Mouse (Mus musculus) neural tube, embryonic 15.5 days (tissue): Measurements from ENCODE around the gene Hspa12a. TPM values are rescaled to one million over a fixed set of nuclear protein-coding genes. Genes with fewer than 3 reads are reported as not detected.
A peak's percentile ranks its signal among the peaks of the same experiment; 100 is the strongest.

ENCODE experiments used
- ATAC-seq: fragments of 200-750 bp; cut with Nextera tagmentation; 2 replicates; pipeline ENCODE4 v1.8.0; 2017; ENCODE audit warnings: mild to moderate bottlenecking, moderate TSS enrichment, moderate library complexity; ENCODE audit not compliant: low FRiP score
- H3K27ac ChIP-seq: fragments of 300-500 bp; sonication (generic); replicated peaks from 2 replicates; pipeline ENCODE4 v1.5.1; 2015; ENCODE audit warnings: mild to moderate bottlenecking, inconsistent platforms
- H3K27me3 ChIP-seq: fragments of 300-500 bp; sonication (generic); replicated peaks from 2 replicates; pipeline ENCODE4 v1.6.1; 2015; ENCODE audit warnings: inconsistent platforms
- H3K36me3 ChIP-seq: fragments of 300-500 bp; sonication (generic); 2 replicates; pipeline ENCODE4 v1.6.1; 2015; ENCODE audit warnings: inconsistent platforms
- H3K4me1 ChIP-seq: fragments of 300-500 bp; sonication (generic); 2 replicates; pipeline ENCODE4 v1.6.1; 2015; ENCODE audit warnings: inconsistent platforms
- H3K4me2 ChIP-seq: fragments of 300-500 bp; sonication (generic); 2 replicates; pipeline ENCODE4 v1.6.1; 2015; ENCODE audit warnings: inconsistent platforms, mild to moderate bottlenecking, moderate library complexity
- H3K4me3 ChIP-seq: fragments of 300-500 bp; sonication (generic); replicated peaks from 2 replicates; pipeline ENCODE4 v1.5.1; 2015; ENCODE audit warnings: mild to moderate bottlenecking, inconsistent platforms
- H3K9ac ChIP-seq: fragments of 300-500 bp; sonication (generic); replicated peaks from 2 replicates; pipeline ENCODE4 v1.6.1; 2015; ENCODE audit warnings: mild to moderate bottlenecking, inconsistent platforms
- H3K9me3 ChIP-seq: fragments of 300-500 bp; sonication (generic); replicated peaks from 2 replicates; pipeline ENCODE4 v1.6.1; 2016; ENCODE audit warnings: inconsistent platforms
- WGBS: fragments of 180-500 bp; shearing (Covaris S2); methylation state at CpG from one replicate; pipeline ENCODE4 v1.1.7; 2015; ENCODE audit warnings: mixed read lengths; 5-methylcytosine and 5-hydroxymethylcytosine counted together
- polyA plus RNA-seq: library from polyadenylated mRNA; unstranded; fragments of >200 nt; fragmentation: Nextera tagmentation; extraction: Ambion mirVana; gene quantifications from 2 replicates; pipeline ENCODE4 v1.2.1, GENCODE M21; 2015

The Hspa12a gene
- polyA plus RNA-seq = 67.8 and 72.7 TPM in 2 replicates

DNA sequence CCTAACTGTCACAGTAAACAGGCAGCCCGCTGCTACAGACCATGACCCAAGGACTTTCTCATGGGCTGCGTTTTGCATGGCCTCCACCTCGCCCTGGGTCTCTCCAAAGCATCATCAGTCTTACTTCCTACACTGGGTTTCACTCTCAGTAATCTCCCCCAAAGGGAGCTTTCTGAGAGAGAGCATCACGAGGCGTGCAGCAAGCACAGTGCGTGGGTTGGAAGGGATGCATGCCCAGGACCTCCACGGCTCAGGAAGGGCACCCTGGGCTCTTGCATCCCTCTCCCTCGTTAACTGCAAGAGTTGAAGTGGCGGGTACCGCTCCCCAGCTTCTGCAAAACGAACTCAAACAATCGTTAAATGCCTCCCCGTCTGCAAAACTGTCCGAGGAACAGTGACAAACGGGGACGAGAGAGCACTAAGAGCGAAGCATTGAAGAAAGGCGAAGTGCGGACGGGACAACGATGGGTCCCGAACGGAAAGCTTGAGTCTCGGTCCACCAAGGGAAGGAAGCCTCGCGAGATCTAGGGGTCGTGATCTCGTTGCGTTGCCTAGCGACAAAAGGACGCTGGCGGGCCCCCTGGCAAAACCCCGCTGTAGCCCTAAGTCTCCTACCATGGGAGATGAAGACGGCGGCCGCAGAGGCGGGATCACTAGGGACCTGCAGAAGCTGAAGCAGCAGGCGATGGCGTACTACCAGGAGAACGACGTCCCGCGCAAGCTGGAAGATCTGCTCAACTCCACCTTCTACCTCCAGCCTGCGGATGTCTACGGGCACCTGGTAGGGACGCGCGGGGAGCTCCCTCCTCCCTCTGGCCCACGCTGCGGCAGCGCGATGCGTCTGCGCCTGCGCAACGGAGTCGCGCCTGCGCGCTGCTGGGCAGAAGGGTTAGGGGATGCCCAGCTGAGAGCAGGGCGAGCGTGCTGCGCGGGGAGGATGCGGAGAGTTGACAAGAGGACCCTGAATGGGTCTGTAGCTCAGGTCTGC lies at the start of gene Hspa12a, which contains the start of gene Eno4:
TSS of gene Hspa12a (minus strand) at position 814 of the 988 bp plus-strand sequence.
TSS of gene Eno4 (plus strand) at position 585 of the 988 bp plus-strand sequence.
- Histone ChIP-seq H3K4me2 (peak within 1 kb of the TSS; percentile 93), H3K9ac (peak within 1 kb of the TSS; percentile 71), H3K4me1 (peaks cover 14% of the 10 kb centered on the region), H3K9me3 (no peaks in the 10 kb centered on the region), H3K27ac (peak within 1 kb of the TSS; percentile 81), H3K4me3 (peak within 1 kb of the TSS; percentile 79), H3K27me3 (peaks cover 31% of the 10 kb centered on the region), H3K36me3 (no peaks in the 10 kb centered on the region)
- peak; percentile 99 for ATAC-seq
- under 1% methylated on average over 65 of the region's 65 CpGs for WGBS

GRCm38 (mm10) chr19:58981571-58981970 lies 38.1 kb upstream of the Hspa12a start:
- peaks cover 34% of the 10 kb centered on the region for H3K27me3 ChIP-seq
- no peak for ATAC-seq

DNA sequence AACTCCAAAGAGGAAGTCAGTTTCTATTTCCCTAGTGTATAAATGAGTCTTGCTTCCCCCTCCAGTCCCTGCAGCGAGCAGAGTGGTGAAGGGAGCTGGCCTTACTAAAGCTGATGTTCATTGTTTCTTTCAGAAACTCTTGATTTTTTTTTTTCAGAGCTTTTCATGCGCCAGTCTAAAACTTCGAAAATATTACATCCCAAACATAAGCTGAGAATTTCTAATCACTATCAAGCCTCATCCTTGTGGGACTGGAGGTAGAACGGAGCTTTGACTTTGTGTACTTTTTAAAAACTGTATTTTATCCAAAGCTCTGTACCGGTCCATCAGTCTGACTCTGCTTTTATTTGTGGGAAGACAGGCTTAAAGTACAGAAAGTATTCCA lies 36.6 kb upstream of the Hspa12a start:
- H3K4me1 ChIP-seq = peaks cover 25% of the 10 kb centered on the region
- H3K4me3 ChIP-seq = no peak overlapping the region

More at GRCm38 (mm10) chr19:58981571-58981970, 38.1 kb upstream of the Hspa12a start:
- Histone ChIP-seq H3K27ac (no peak overlapping the region), H3K4me1 (peaks cover 25% of the 10 kb centered on the region), H3K9me3 (no peaks in the 10 kb centered on the region), H3K4me2 (no peak overlapping the region; the same call in 1 of the 2 replicates), H3K9ac (no peak overlapping the region), H3K4me3 (no peak overlapping the region), H3K36me3 (no peaks in the 10 kb centered on the region)
- 14% methylated on average over 9 of the region's 9 CpGs for WGBS

DNA sequence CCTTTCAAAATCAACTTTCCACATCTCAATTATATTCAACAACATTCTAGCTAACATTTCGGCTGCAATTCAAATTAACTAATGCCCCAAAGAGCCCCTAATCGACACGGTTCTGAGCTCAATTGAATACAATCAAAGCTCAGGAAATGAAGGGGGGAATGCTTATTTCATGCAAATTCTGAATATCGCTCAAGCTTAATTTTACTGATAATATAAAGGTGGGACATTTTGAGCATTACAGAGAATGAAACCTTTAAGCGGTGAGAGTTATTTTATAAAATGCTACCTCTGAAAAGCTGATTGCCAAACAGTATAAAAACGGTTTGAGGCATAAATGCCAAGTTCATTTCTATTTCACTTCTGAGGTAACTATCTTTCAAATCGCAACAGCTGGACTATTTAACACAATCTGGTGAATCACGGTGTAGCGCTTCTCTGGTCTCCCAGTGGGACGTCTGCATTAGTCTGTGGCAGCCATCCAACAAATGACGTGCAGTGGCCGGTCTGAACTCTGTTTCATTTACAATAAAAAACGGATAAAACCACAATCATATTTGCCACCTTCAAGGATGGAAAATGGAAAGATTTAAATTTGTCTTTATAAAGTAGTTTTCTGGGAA lies 36.1 kb upstream of the Hspa12a start:
- no peak overlapping the region for H3K4me3 ChIP-seq
- peaks cover 6% of the 10 kb centered on the region; the same call in 1 of the 2 replicates for H3K36me3 ChIP-seq
- peaks cover 25% of the 10 kb centered on the region for H3K4me1 ChIP-seq
- 0 out of 2 replicates have a peak overlapping the region, but pooled peaks have one; percentile 41 for H3K27ac ChIP-seq
- 22% methylated on average over 13 of the region's 13 CpGs for WGBS
- H3K9ac ChIP-seq = no peak overlapping the region
- ATAC-seq = no peak
- peaks cover 49% of the 10 kb centered on the region for H3K27me3 ChIP-seq
- H3K9me3 ChIP-seq = no peaks in the 10 kb centered on the region
- H3K4me2 ChIP-seq = peak overlapping the region; percentile 34

More for the DNA sequence above, 36.6 kb upstream of the Hspa12a start:
- no peak for ATAC-seq
- Histone ChIP-seq H3K9ac (no peak overlapping the region), H3K27me3 (peaks cover 45% of the 10 kb centered on the region), H3K36me3 (0 out of 2 replicates have a peak, but pooled peaks cover under 1% of the 10 kb centered on the region), H3K9me3 (no peaks in the 10 kb centered on the region), H3K4me2 (peak overlapping the region; percentile 34), H3K27ac (0 out of 2 replicates have a peak overlapping the region, but pooled peaks have one; percentile 41)
- 63% methylated on average over 5 of the region's 5 CpGs for WGBS

GRCm38 (mm10) chr19:58978401-58979171 lies 35.1 kb upstream of the Hspa12a start:
- Histone ChIP-seq H3K9ac (no peak overlapping the region), H3K27ac (0 out of 2 replicates have a peak overlapping the region, but pooled peaks have one; percentile 28), H3K9me3 (no peaks in the 10 kb centered on the region), H3K36me3 (peaks cover 9% of the 10 kb centered on the region; the same call in 1 of the 2 replicates), H3K4me3 (no peak overlapping the region), H3K27me3 (peaks cover 56% of the 10 kb centered on the region), H3K4me2 (peak overlapping the region; percentile 34; the same call in 1 of the 2 replicates), H3K4me1 (peaks cover 25% of the 10 kb centered on the region)
- no peak; the same call in 1 of the 2 replicates for ATAC-seq
- 60% methylated on average over 11 of the region's 11 CpGs for WGBS

DNA sequence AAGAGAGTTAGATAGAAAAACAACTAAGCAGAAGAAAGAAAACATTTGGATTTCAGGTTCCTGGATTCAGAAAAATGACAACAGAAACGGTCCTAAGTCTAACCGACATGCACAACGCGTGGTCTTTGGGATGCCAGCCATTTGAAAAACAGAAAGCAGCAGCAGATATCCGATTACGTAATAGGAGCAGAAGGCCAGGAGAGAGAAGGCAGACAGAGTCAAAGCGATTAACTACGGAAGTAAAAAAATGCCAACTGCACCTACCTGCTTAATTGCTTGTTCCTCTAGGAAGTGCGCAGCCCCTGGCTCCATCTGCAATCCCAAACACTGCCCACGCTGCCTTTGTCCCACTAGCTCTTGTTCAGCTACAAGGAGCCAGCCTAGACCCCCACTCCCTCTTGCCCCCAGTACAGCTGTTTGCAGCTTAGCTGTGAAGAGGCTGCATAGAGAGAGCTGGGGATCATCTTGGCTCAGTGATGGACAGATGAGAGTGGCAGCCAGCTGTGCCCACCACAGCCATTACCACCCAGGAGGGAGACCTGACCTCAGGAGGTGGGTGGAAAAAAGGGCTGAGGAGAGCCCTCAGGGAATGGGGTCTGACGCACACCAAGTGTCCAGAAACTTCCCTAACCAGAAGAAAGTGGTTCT lies 31.9 kb upstream of the Hspa12a start:
- no peak for ATAC-seq
- H3K27ac ChIP-seq = no peak overlapping the region
- no peak overlapping the region for H3K4me3 ChIP-seq
- peaks cover 9% of the 10 kb centered on the region; the same call in 1 of the 2 replicates for H3K36me3 ChIP-seq
- H3K4me1 ChIP-seq = peaks cover 20% of the 10 kb centered on the region
- no peak overlapping the region for H3K4me2 ChIP-seq
- H3K27me3 ChIP-seq = peaks cover 80% of the 10 kb centered on the region
- 87% methylated on average over 11 of the region's 11 CpGs for WGBS
- H3K9me3 ChIP-seq = no peaks in the 10 kb centered on the region
- no peak overlapping the region for H3K9ac ChIP-seq

GRCm38 (mm10) chr19:58974126-58974525 lies 30.7 kb upstream of the Hspa12a start:
- Histone ChIP-seq H3K4me1 (peaks cover 11% of the 10 kb centered on the region), H3K9ac (no peak overlapping the region), H3K4me2 (no peak overlapping the region), H3K27me3 (peaks cover 85% of the 10 kb centered on the region), H3K9me3 (no peaks in the 10 kb centered on the region), H3K27ac (no peak overlapping the region), H3K4me3 (no peak overlapping the region), H3K36me3 (peaks cover 9% of the 10 kb centered on the region; the same call in 1 of the 2 replicates)
- ATAC-seq = no peak
- WGBS = 89% methylated on average over 8 of the region's 8 CpGs

DNA sequence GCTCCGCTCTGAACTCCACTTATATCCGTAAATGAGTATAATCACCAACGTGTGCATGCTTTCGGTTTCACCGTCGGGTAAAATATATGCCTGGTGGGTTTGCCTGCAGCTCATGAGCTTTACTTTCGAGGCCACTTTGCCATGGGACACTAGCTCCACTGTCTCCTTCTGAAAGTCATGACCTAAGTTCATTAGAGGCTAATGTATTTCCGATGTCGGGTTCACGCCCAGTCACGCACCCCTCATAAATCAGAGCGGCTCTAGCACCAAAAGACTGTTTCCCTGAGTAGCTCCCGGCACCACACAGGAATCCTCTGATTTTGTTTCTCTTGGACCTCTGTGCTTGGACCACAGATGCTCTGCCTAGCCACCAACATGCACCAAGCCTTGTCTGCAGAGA lies 27.4 kb upstream of the Hspa12a start:
- ATAC-seq = no peak
- no peaks in the 10 kb centered on the region for H3K9me3 ChIP-seq
- H3K4me3 ChIP-seq = no peak overlapping the region
- no peak overlapping the region for H3K4me2 ChIP-seq
- peaks cover 12% of the 10 kb centered on the region for H3K4me1 ChIP-seq
- peaks cover 78% of the 10 kb centered on the region for H3K27me3 ChIP-seq
- no peak overlapping the region for H3K27ac ChIP-seq
- no peak overlapping the region for H3K9ac ChIP-seq
- peaks cover 9% of the 10 kb centered on the region; the same call in 1 of the 2 replicates for H3K36me3 ChIP-seq
- 40% methylated on average over 13 of the region's 13 CpGs for WGBS

DNA sequence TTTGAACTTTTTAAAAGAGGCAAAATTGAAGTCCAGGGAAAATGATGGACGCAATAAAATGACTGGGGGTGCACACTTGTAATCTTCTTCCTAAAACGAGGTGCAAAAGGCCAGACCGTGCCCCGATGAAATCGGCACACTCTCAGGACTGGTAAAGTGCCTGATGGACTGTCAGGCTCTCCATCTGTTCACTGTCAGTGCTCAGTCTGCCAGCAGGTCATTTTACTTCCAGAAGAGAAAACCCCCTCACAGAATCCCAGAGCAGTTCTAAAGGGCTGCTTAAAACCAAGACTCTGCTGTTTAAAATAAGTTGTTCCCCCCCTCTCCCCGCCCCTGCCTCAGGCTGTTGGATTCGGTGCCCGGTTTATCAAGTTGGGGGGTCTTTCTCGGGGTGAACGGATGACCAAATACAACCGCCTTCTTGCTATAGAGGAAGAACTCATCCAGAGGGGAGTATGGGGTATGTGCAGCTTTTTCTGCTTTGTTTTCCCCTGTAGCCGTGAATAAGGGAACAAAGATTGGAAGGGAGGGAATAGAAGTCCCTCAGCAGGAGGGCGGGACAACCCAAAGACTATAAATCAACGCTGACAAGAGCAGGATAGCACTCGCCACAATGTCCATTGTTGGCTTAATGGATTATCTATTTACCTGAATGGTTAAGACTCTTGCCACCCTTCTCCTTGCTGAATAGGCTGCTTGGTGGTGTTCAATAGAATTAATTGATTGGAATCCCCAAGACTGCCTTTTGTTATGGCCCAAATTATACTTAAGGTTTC lies 25.5 kb upstream of the Hspa12a start:
- no peak for ATAC-seq
- Histone ChIP-seq H3K27me3 (peaks cover 74% of the 10 kb centered on the region), H3K4me1 (peaks cover 16% of the 10 kb centered on the region), H3K9me3 (no peaks in the 10 kb centered on the region), H3K9ac (no peak overlapping the region), H3K27ac (no peak overlapping the region), H3K4me2 (no peak overlapping the region), H3K4me3 (no peak overlapping the region), H3K36me3 (no peaks in the 10 kb centered on the region)
- WGBS = 13% methylated on average over 15 of the region's 15 CpGs

DNA sequence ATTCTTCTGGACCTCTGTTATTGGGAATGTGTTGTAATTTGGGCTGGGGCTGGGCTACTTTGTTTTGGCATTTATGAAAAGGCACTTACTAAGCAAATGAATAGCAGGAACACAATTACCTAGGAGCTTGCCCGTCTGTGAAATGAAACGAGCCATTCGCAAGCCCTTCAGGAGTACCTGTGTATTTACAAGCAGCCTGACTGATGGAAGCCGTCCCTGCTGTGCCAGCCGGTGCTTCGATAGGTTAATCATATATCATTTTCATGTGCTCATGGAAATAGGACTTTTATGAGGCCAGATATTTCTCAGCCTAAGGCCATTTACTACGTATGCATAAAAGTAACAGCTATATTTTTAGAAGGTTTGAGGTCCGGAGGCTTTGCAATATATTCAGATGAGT lies 19.6 kb upstream of the Hspa12a start:
- Histone ChIP-seq H3K4me2 (no peak overlapping the region), H3K4me3 (no peak overlapping the region), H3K4me1 (peaks cover 13% of the 10 kb centered on the region; the same call in 1 of the 2 replicates), H3K27me3 (peaks cover 41% of the 10 kb centered on the region), H3K27ac (no peak overlapping the region), H3K36me3 (no peaks in the 10 kb centered on the region), H3K9ac (no peak overlapping the region), H3K9me3 (no peaks in the 10 kb centered on the region)
- ATAC-seq = no peak
- 38% methylated on average over 8 of the region's 8 CpGs for WGBS
